Mouse (Mus musculus): ENCODE results near the gene Atf5. TPM values are rescaled to one million over a fixed set of nuclear protein-coding genes. Genes with fewer than 3 reads are reported as not detected.

Gene Atf5
- polyA plus RNA-seq, 1 experiment from 2014 or later = 5.4 TPM

DNA sequence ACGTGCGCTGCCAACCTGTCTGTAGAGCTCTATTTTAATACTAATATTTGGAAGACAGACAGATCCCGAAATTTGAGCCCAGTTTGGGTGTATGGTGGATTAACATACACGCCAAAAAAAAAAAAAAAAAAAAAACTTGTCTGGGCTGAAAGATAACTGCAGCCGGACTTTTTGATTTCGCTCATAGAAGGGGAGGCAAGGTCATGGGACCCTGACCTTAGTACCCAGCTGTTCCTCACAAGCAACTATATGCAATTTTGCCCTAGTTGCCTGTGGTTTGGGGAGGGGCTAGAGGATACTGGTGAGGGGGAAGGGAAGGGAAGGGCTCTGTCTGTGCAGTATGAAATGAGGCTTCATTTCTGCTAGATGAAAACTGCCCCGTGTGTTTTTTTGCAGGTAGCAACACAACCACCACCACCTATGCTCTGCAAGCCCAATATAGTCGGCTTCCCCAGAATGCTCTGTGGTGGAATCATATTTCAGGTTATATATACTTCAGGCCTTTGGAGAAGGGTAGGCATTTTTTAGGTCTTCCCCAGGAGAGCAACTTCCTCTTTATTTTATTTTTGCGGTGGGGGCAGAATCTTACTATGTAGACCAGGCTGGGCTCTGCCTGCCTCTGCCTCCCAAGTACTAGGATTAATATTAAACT is 39.9 kb upstream of the Atf5 start:
- Histone ChIP-seq H3K27me3 (no peaks in the 10 kb centered on the region), H3K4me3 (replicated peaks) (peak overlapping the region; percentile 69), H3K36me3 (peaks cover 27% of the 10 kb centered on the region), H3K9ac (replicated peaks) (peak overlapping the region; percentile 83; the same call in 1 of the 2 replicates), H3K4me2 (replicated peaks) (peak overlapping the region; percentile 97), H3K9me3 (no peaks in the 10 kb centered on the region), H3K4me1 (replicated peaks) (peaks cover 78% of the 10 kb centered on the region), H3K27ac (peak overlapping the region; percentile 93)
- WGBS = 69% methylated on average over 9 of the region's 9 CpGs
- ATAC-seq = no peak

DNA sequence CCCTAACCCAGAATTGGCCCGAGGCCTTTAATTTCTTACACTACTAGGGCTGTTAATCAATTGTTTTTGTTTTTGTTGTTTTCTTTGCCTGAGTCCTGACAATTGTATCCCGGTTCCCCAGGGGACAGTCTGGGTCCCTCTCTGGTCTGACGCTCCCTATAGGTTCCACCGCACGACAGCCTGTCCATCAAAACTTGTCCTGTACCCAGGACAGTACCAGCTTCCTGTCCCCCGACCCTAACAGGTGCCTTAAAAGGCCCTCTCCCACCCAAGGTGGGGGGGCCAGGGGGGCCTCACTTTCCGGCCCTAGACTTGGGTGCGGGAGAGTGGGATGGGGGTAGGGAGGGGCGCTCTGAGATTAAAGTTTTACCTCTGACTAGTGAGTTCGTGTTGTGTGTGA is 38.6 kb upstream of the Atf5 start:
- no peak for ATAC-seq
- Histone ChIP-seq H3K9ac (replicated peaks) (peak overlapping the region; percentile 76), H3K36me3 (peaks cover 21% of the 10 kb centered on the region), H3K27me3 (no peaks in the 10 kb centered on the region), H3K27ac (peak overlapping the region; percentile 89), H3K4me3 (replicated peaks) (peak overlapping the region; percentile 46), H3K4me2 (replicated peaks) (peak overlapping the region; percentile 81), H3K4me1 (replicated peaks) (peaks cover 77% of the 10 kb centered on the region), H3K9me3 (no peaks in the 10 kb centered on the region)
- 41% methylated on average over 10 of the region's 10 CpGs for WGBS

DNA sequence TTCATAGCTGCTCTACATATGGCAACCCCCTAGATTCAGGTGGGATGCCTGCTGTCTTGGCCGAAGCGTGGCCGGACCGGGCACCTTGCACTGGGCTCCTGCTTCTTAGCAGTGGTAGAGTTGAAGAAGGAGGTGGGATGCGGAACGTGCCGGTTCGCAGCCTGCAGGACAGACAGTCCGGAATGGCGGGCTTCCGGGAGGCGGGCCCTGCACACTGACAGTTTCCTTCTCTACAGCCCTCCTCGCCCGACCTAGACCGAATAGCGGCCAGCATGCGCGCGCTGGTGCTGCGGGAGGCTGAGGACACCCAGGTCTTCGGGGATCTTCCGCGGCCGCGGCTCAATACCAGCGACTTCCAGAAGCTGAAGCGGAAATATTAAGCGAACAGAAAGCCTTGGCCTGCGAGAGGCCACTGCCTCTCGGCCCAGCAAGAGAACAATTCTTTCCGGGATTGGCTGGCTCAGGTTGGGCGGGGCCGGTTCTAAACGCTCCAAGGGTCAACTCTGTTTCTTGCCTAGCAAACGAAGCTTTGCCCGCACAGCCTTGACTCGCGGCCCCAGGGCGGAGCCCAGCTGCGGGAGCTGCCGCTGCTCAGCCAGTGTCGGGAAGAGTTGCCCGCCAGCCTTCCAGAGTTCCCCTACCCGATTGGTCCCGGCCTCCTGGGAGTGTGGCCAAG is 38.0 kb upstream of the Atf5 start:
- Histone ChIP-seq H3K36me3 (peaks cover 16% of the 10 kb centered on the region), H3K4me2 (replicated peaks) (peak overlapping the region; percentile 81), H3K9ac (replicated peaks) (peak overlapping the region; percentile 76), H3K27me3 (no peaks in the 10 kb centered on the region), H3K9me3 (no peaks in the 10 kb centered on the region), H3K4me1 (replicated peaks) (peaks cover 75% of the 10 kb centered on the region), H3K4me3 (replicated peaks) (peak overlapping the region; percentile 46), H3K27ac (peak overlapping the region; percentile 89)
- ATAC-seq = peak; percentile 4; the same call in 1 of the 2 replicates
- 1% methylated on average over 45 of the region's 45 CpGs for WGBS

DNA sequence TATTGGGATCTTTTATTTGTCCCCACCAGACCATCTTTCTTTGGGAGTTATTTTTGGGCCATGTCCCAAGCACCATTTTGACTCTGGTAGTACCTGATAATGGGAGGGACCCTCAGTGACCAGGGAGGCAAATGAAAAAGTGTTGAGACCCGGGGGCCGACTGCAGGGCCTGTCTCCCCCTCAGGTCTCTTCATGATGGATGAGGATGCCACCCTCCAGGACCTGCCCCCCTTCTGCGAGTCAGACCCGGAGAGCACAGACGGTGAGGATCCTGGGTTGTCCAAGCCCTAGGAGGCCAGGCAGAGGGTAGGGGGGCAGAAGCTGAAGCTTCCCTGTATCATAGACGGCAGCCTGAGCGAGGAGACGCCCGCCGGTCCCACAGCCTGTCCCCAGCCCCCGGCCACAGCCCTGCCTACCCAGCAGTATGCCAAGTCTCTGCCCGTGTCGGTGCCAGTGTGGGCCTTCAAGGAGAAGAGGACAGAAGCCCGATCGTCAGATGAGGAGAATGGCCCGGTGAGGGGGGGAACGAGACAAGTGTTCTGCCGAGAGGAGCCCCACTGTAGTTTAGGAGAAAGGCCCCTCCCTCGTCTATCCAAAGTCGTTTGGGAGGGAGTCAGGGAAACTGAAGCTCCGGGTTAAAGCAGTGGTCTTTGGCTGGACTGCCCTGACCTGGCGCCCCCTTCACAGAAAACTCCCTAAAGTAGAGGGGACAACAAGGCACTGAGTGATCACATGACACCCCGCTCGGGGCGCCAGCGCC is 37.3 kb upstream of the Atf5 start:
- Histone ChIP-seq H3K36me3 (peaks cover 16% of the 10 kb centered on the region), H3K27ac (peak overlapping the region; percentile 89), H3K27me3 (no peaks in the 10 kb centered on the region), H3K4me1 (replicated peaks) (peaks cover 73% of the 10 kb centered on the region), H3K9ac (replicated peaks) (peak overlapping the region; percentile 76), H3K4me2 (replicated peaks) (peak overlapping the region; percentile 81), H3K9me3 (no peaks in the 10 kb centered on the region), H3K4me3 (replicated peaks) (peak overlapping the region; percentile 46)
- ATAC-seq = no peak
- 32% methylated on average over 26 of the region's 26 CpGs for WGBS

DNA sequence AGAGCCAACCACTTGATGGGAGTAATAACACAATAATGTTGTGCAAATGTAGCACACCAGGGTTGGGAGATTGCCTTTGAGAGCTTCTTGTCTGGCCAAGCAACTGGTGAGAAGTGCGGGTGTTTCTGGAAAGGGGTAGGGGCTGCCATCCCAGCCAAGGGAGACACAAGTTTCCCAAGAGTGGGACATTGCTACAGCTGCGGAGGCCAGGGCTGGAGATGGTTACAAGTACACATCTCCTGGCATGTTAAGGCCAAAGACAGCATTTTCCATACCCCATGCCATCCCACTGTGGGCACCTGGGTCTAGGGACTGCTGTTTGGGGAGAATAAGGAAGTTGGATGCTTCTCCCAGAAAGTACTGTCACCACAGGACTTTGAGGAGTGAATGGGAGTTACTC is 36.6 kb upstream of the Atf5 start:
- Histone ChIP-seq H3K4me1 (replicated peaks) (peaks cover 67% of the 10 kb centered on the region), H3K27me3 (no peaks in the 10 kb centered on the region), H3K9me3 (no peaks in the 10 kb centered on the region), H3K4me3 (replicated peaks) (no peak overlapping the region), H3K4me2 (replicated peaks) (no peak overlapping the region), H3K9ac (replicated peaks) (no peak overlapping the region; the same call in 1 of the 2 replicates), H3K36me3 (peaks cover 16% of the 10 kb centered on the region), H3K27ac (no peak overlapping the region)
- ATAC-seq = no peak
- WGBS = 91% methylated on average over 2 of the region's 2 CpGs

DNA sequence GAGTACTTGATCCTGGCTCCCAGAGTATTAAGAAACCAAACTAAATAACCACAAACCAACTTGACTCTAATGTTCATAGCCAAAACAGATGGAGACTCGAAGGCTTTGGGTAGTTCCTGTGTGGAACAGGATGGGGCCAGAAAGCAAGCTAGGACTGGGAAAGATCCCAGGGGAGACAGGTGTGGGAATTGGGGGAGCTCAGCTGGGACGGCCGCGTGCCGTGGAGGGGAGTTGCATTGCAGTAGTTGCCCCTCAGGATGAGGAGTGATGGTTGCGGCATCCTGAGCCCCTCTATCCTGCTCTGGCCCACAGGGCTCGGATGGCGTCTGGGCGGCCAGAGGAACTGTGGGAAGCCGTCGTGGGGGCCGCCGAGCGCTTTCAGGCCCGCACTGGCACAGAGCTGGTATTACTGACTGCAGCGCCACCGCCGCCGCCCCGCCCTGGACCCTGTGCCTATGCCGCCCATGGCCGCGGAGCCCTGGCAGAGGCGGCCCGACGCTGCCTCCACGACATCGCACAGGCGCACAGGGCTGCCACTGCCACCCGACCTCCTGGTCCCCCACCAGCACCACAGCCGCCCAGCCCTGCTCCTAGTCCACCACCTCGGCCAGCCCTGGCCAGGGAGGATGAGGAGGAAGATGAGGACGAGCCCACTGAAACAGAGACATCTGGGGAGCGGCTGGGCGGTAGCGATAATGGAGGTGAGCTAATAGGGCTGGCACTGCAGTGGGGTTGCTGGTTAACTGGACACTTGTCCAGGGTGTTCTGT is 36.0 kb upstream of the Atf5 start:
- ATAC-seq = no peak
- no peaks in the 10 kb centered on the region for H3K9me3 ChIP-seq
- 89% methylated on average over 36 of the region's 36 CpGs for WGBS
- H3K9ac ChIP-seq (replicated peaks) = no peak overlapping the region
- no peak overlapping the region for H3K4me3 ChIP-seq (replicated peaks)
- peaks cover 16% of the 10 kb centered on the region for H3K36me3 ChIP-seq
- no peaks in the 10 kb centered on the region for H3K27me3 ChIP-seq
- H3K27ac ChIP-seq = no peak overlapping the region
- H3K4me2 ChIP-seq (replicated peaks) = no peak overlapping the region
- peaks cover 68% of the 10 kb centered on the region for H3K4me1 ChIP-seq (replicated peaks)

DNA sequence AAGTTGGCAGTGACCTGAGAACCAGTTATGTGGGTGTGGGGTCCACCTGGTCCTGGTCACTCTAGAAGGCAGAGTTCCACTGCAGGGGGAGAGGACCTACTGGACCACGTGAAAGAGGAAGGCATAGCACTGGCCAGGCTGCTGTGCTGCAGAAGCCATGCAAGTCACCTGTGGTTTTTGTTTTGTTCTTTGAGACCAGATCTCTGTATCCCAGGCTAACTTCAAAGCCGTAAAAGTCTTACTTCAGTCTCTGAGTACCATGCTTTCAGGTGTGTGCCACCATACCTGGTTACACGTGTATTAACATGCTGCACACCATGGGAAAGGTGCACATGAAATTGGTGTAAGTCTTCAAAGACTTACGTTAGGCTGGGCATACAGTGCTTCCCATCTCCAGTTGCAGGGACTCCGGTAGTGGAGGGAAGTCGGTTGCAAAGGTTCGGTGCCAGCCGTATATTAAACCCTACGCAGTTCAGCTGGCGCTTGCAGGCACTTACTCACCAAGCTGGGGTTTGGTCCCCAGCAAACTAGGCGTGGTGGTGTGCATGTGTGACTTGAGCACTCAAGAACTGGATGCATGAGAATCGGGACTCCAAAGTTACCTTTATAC is 35.3 kb upstream of the Atf5 start:
- H3K27me3 ChIP-seq = no peaks in the 10 kb centered on the region
- WGBS = 95% methylated on average over 12 of the region's 12 CpGs
- peak overlapping the region; percentile 89; the same call in 1 of the 2 replicates for H3K4me2 ChIP-seq (replicated peaks)
- peaks cover 72% of the 10 kb centered on the region for H3K4me1 ChIP-seq (replicated peaks)
- ATAC-seq = no peak
- H3K4me3 ChIP-seq (replicated peaks) = peak overlapping the region; percentile 75; the same call in 1 of the 2 replicates
- H3K36me3 ChIP-seq = peaks cover 18% of the 10 kb centered on the region
- no peak overlapping the region for H3K27ac ChIP-seq
- no peaks in the 10 kb centered on the region for H3K9me3 ChIP-seq
- no peak overlapping the region for H3K9ac ChIP-seq (replicated peaks)

DNA sequence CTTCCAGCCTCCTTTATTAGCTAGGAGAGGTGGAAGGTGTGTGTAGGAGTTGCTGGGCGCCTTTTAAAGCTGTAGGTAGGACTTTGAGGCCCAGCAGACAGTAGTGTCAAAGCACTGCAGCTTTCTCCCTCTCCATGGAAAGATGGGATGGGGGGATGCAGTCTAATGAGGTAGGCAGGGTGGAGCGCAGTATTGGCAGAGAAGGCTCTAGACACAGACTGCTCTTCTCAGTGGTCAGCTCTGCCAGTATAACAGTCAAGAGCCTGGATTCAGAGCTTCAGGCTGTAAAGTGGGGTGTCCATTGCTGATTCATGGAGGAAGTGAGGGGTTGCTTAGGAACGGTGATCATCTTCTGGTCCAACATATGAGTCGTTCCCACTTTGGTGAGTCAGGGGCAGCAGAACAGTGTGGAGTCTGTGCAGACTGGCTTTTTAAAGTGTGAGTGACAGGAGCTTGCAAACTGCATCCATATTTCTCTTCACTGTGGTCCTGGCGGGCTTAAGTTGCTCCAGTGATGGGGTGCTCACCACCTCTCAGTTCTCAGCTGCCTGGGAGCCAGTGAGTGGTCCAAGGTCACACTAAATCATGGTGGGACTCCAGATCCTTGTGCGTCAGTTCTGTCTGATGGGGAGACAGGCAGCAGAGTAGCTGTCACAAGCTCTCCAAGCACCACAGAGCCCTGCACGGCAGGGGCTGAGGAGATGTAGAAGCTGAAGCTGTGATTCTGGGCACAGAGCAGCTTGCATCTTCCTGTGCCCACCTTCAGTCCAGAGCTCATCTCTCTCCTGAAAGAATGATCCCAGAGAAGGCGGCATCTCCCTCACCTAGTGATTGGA is 34.5 kb upstream of the Atf5 start:
- no peak for ATAC-seq
- H3K4me2 ChIP-seq (replicated peaks) = peak overlapping the region; percentile 89
- peaks cover 65% of the 10 kb centered on the region for H3K4me1 ChIP-seq (replicated peaks)
- peak overlapping the region; percentile 86 for H3K9ac ChIP-seq (replicated peaks)
- H3K36me3 ChIP-seq = peaks cover 25% of the 10 kb centered on the region
- no peaks in the 10 kb centered on the region for H3K9me3 ChIP-seq
- H3K4me3 ChIP-seq (replicated peaks) = peak overlapping the region; percentile 75
- no peaks in the 10 kb centered on the region for H3K27me3 ChIP-seq
- WGBS = 83% methylated on average over 8 of the region's 8 CpGs
- H3K27ac ChIP-seq = peak overlapping the region; percentile 97

DNA sequence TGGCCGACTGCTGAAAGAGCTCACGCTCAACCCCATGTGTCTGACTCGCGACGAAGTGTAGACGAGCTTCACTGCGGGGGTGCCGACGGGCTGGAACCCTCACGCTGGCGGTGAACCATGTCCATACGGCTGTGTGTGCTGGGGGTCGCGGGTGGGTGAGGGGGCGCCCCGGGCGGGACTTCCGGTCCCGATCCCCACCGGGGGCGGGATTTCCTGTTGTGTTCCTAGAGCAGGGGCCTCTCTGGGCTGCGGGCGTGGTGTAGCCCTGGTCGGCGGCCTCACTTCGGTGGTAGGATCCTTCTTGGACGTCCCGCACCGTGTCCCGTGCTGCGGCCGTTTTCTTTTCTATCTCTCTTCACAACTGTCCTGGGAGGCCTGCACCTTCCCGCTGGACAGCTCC is 33.7 kb upstream of the Atf5 start:
- peak; percentile 41 for ATAC-seq

GRCm38 (mm10) chr7:44849416-44850111 is 33.1 kb upstream of the Atf5 start:
- H3K4me3 ChIP-seq (replicated peaks) = peak overlapping the region; percentile 75
- peaks cover 40% of the 10 kb centered on the region for H3K36me3 ChIP-seq
- under 1% methylated on average over 41 of the region's 41 CpGs for WGBS
- peak overlapping the region; percentile 89 for H3K4me2 ChIP-seq (replicated peaks)
- H3K4me1 ChIP-seq (replicated peaks) = peaks cover 51% of the 10 kb centered on the region
- H3K9me3 ChIP-seq = no peaks in the 10 kb centered on the region
- H3K27ac ChIP-seq = peak overlapping the region; percentile 97
- peak overlapping the region; percentile 86 for H3K9ac ChIP-seq (replicated peaks)
- H3K27me3 ChIP-seq = no peaks in the 10 kb centered on the region
- peak; percentile 78 for ATAC-seq

More for the DNA sequence above, 33.7 kb upstream of the Atf5 start:
- peaks cover 57% of the 10 kb centered on the region for H3K4me1 ChIP-seq (replicated peaks)
- peak overlapping the region; percentile 86 for H3K9ac ChIP-seq (replicated peaks)
- WGBS = under 1% methylated on average over 33 of the region's 33 CpGs
- peak overlapping the region; percentile 75 for H3K4me3 ChIP-seq (replicated peaks)
- H3K36me3 ChIP-seq = peaks cover 34% of the 10 kb centered on the region
- H3K9me3 ChIP-seq = no peaks in the 10 kb centered on the region
- no peaks in the 10 kb centered on the region for H3K27me3 ChIP-seq
- peak overlapping the region; percentile 89 for H3K4me2 ChIP-seq (replicated peaks)
- peak overlapping the region; percentile 97 for H3K27ac ChIP-seq
